Mouse (Mus musculus) embryo, embryonic 10 days (tissue): ENCODE results near the gene 1520401A03Rik.

Experiments
- DNase-seq: peaks from one replicate; pipeline ENCODE4 v3.0.0-alpha.2; 2015; ENCODE audit warnings: low spot score

The 1520401A03Rik gene

DNA sequence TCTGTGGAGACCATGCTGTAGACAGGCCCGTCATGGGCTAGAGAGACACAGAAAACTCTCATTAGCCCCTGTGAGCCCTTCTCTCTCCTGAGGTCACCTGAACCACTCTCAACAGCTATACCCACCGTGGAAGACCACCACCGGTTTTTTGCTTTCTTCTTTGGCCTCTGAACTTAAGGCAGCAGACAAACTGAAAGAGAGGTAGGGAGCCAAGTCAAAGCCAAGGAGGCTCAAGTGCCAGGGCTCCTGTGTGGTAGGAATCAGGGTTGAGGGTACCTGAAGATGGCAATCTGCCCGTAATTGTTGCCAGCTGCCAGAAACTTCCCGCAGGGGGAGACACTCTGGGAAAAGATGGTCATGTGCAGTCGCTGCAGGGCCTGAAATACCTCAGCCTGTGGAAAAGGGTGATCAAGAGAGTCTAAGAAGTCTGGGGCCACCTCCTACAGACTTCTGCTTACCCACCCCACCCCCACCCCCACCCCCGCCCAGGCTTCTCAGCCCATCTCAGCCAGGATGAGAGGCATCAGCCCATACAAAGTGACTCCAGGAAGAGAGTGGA, 52.0 kb downstream of the 1520401A03Rik start:
- DNase-seq, result no peak

GRCm38 (mm10) chr17:23665511-23665910, 57.1 kb downstream of the 1520401A03Rik start:
- DNase-seq, result no peak

DNA sequence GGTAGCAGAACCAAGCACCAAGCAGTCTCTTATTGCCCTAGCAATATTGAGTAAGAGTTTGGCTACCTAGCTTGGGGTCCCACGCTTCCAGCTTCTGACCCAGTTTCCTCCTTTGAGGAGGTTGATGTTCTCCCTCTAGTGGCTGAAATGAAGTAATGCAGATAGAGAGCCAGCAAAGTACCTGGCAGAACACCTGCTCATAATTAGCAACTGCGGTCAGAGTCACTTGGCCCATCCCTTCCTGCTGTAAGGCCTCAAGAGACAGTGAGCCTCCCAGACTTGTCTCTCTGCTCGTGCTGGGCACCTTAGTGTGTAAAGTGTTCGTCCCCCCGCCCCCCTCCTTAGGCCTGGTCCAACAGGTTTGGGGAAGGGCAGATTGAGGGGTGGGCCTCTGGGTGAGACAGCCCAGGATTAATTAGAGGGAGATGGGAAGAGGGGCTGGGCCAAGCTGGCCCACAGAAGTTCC, 58.0 kb downstream of the 1520401A03Rik start:
- DNase-seq, result peak; percentile 73

GRCm38 (mm10) chr17:23661526-23661925, 61.1 kb downstream of the 1520401A03Rik start:
- DNase-seq, result no peak

GRCm38 (mm10) chr17:23660876-23661200, 61.7 kb downstream of the 1520401A03Rik start:
- no peak for DNase-seq

DNA sequence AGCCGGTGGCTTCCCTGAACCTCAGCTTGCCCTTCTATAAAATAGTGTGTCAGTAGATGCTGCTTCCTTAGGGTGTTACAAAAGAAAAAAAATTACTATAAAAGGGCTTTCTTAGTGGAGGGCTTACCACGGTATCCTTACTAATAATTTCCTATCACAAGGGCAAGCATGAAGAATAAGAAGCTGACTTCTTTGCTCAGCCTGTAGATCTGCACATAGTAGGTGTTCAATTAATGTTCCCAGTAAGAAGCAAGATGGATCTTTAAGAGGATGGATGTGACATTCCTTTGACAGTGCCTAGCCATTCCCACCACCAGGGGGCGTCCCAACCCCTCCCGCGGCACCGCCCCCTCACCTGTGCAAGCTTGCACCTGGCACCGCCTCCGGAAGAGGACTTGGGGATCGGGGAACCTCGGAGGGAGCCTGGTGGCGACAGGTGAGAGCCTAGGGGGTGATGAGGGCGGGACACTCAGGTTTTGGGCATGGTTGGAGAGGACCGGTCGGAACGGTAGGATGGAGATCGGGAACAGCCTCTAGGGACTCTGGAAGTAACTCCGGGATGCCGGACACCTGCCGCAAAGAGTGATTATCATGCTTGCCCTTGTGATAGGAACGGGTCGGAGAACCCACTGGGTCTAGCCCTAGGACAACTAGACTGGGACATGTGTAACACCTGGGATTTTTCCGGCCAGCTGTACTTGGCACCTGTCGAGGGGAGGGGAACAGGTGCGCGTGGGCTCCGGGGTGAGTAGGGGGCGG, 62.3 kb downstream of the 1520401A03Rik start, which contains the start of gene Bicdl2:
Bicdl2 (plus strand) TSS at position 390 of the 759 bp plus-strand sequence.
- no peak for DNase-seq

DNA sequence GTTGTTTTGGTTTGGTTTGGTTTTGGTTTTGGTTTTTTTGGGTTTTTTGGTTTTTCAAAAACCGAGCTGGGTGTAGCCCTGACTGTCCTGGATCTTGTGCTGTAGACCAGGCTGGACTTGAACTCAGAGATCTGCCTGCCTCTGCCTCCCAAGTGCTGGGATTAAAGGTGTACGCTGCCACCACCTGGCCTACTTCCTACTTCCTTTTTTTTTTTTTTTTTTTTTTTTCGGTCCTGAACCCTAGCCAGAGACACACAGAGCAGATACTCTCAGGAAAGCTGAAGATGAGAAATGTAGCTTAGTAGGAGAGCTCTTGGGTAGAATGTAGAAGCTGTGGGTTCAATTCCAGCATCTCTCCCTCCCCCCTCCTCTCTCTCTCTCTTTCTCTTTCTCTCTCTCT, 64.1 kb downstream of the 1520401A03Rik start:
- DNase-seq, result no peak
